Mouse (Mus musculus) lung, embryonic 15.5 days (tissue): ENCODE measurements around the gene Zfp423. TPM values are rescaled to one million over a fixed set of nuclear protein-coding genes. Genes with fewer than 3 reads are reported as not detected.

ENCODE experiments used
- ATAC-seq: fragments of 200-750 bp; cut with Nextera tagmentation; 2 replicates; pipeline ENCODE4 v1.8.0; 2017; ENCODE audit warnings: moderate number of reproducible peaks, borderline replicate concordance; ENCODE audit not compliant: low FRiP score, low TSS enrichment; ENCODE audit errors: extremely low read depth
- H3K27ac ChIP-seq: fragments of 300-500 bp; sonication (generic); 2 replicates; pipeline ENCODE4 v1.5.1; 2015; ENCODE audit warnings: moderate library complexity, mild to moderate bottlenecking, inconsistent platforms
- H3K27me3 ChIP-seq: fragments of 300-500 bp; sonication (generic); 2 replicates; pipeline ENCODE4 v1.6.1; 2015; ENCODE audit warnings: inconsistent platforms
- H3K36me3 ChIP-seq: fragments of 300-500 bp; sonication (generic); 2 replicates; pipeline ENCODE4 v1.6.1; 2015; ENCODE audit warnings: inconsistent platforms
- H3K4me1 ChIP-seq: fragments of 300-500 bp; sonication (generic); 2 replicates; pipeline ENCODE4 v1.6.1; 2015; ENCODE audit warnings: inconsistent platforms
- H3K4me2 ChIP-seq: fragments of 300-500 bp; sonication (generic); 2 replicates; pipeline ENCODE4 v1.6.1; 2015; ENCODE audit warnings: inconsistent platforms, mild to moderate bottlenecking, moderate library complexity
- H3K4me3 ChIP-seq: fragments of 300-500 bp; sonication (generic); 2 replicates; pipeline ENCODE4 v1.5.1; 2015; ENCODE audit warnings: mild to moderate bottlenecking, inconsistent platforms
- H3K9ac ChIP-seq: fragments of 300-500 bp; sonication (generic); 2 replicates; pipeline ENCODE4 v1.6.1; 2015; ENCODE audit warnings: inconsistent platforms
- H3K9me3 ChIP-seq: fragments of 300-500 bp; sonication (generic); 2 replicates; pipeline ENCODE4 v1.6.1; 2016; ENCODE audit warnings: inconsistent platforms
- WGBS: fragments of 180-500 bp; shearing (Covaris S2); methylation state at CpG from one replicate; pipeline ENCODE4 v1.1.7; 2015; 5-methylcytosine and 5-hydroxymethylcytosine counted together
- polyA plus RNA-seq: library from polyadenylated mRNA; unstranded; fragments of >200 nt; fragmentation: Nextera tagmentation; extraction: Ambion mirVana; gene quantifications from 2 replicates; pipeline ENCODE4 v1.2.1, GENCODE M21; 2015

The Zfp423 gene
- polyA plus RNA-seq = 7.3 and 9.9 TPM in 2 replicates

- WGBS = 0% methylated on average over 33 of the region's 48 CpGs
- Histone ChIP-seq H3K4me1 (peaks cover 44% of the 10 kb centered on the region), H3K9me3 (no peaks in the 10 kb centered on the region), H3K27me3 (peaks cover 30% of the 10 kb centered on the region), H3K4me2 (peak within 1 kb of the TSS; percentile 97), H3K36me3 (no peaks in the 10 kb centered on the region), H3K9ac (peak within 1 kb of the TSS; percentile 83), H3K4me3 (peak within 1 kb of the TSS; percentile 81), H3K27ac (peak within 1 kb of the TSS; percentile 98)
- peak; percentile 19 for ATAC-seq
These were observed at the start of gene Zfp423 for GRCm38 (mm10) chr8:87959320-87959920. TSS of gene Zfp423 (minus strand) at chr8:87959595.

- 67% methylated on average over 5 of the region's 5 CpGs for WGBS
- Histone ChIP-seq H3K9me3 (no peaks in the 10 kb centered on the region), H3K4me3 (no peak overlapping the region), H3K27ac (no peak overlapping the region), H3K4me1 (0 out of 2 replicates have a peak, but pooled peaks cover 5% of the 10 kb centered on the region), H3K36me3 (no peaks in the 10 kb centered on the region), H3K4me2 (no peak overlapping the region), H3K9ac (no peak overlapping the region), H3K27me3 (no peaks in the 10 kb centered on the region)
- ATAC-seq = no peak
These were observed 47.4 kb upstream of the Zfp423 start for GRCm38 (mm10) chr8:88006811-88007210.

GRCm38 (mm10) chr8:87984778-87985177 lies 25.4 kb upstream of the Zfp423 start:
- H3K9ac ChIP-seq = no peak overlapping the region
- no peak overlapping the region for H3K4me2 ChIP-seq
- H3K27me3 ChIP-seq = no peaks in the 10 kb centered on the region
- no peak overlapping the region for H3K4me3 ChIP-seq
- H3K27ac ChIP-seq = no peak overlapping the region
- H3K36me3 ChIP-seq = no peaks in the 10 kb centered on the region
- H3K9me3 ChIP-seq = no peaks in the 10 kb centered on the region
- no peak; the same call in 1 of the 2 replicates for ATAC-seq
- H3K4me1 ChIP-seq = peaks cover 7% of the 10 kb centered on the region
- 22% methylated on average over 5 of the region's 5 CpGs for WGBS

GRCm38 (mm10) chr8:87984032-87984431 lies 24.6 kb upstream of the Zfp423 start:
- H3K4me2 ChIP-seq = no peak overlapping the region

GRCm38 (mm10) chr8:87982936-87983335 lies 23.5 kb upstream of the Zfp423 start:
- no peak for ATAC-seq
- H3K27me3 ChIP-seq = no peaks in the 10 kb centered on the region
- H3K4me3 ChIP-seq = no peak overlapping the region
- no peak overlapping the region for H3K9ac ChIP-seq
- H3K4me2 ChIP-seq = no peak overlapping the region
- H3K36me3 ChIP-seq = no peaks in the 10 kb centered on the region
- no peaks in the 10 kb centered on the region for H3K9me3 ChIP-seq
- 91% methylated on average over 4 of the region's 4 CpGs for WGBS
- H3K27ac ChIP-seq = no peak overlapping the region
- H3K4me1 ChIP-seq = peaks cover 7% of the 10 kb centered on the region

More at GRCm38 (mm10) chr8:87984032-87984431, 24.6 kb upstream of the Zfp423 start:
- no peak overlapping the region for H3K27ac ChIP-seq
- WGBS = 30% methylated on average over 8 of the region's 8 CpGs
- no peaks in the 10 kb centered on the region for H3K36me3 ChIP-seq
- H3K4me1 ChIP-seq = peaks cover 7% of the 10 kb centered on the region
- no peaks in the 10 kb centered on the region for H3K27me3 ChIP-seq
- no peak overlapping the region for H3K9ac ChIP-seq
- no peaks in the 10 kb centered on the region for H3K9me3 ChIP-seq
- no peak overlapping the region for H3K4me3 ChIP-seq
- no peak for ATAC-seq

- Histone ChIP-seq H3K4me1 (peaks cover 25% of the 10 kb centered on the region), H3K4me3 (no peak overlapping the region; the same call in 1 of the 2 replicates), H3K27ac (peak overlapping the region; percentile 88), H3K36me3 (no peaks in the 10 kb centered on the region), H3K4me2 (peak overlapping the region; percentile 60), H3K9me3 (no peaks in the 10 kb centered on the region), H3K27me3 (no peaks in the 10 kb centered on the region), H3K9ac (no peak overlapping the region)
- ATAC-seq = peak; percentile 68
- 16% methylated on average over 1 of the region's 1 CpGs for WGBS
These were observed 16.0 kb upstream of the Zfp423 start for GRCm38 (mm10) chr8:87975466-87975809.

GRCm38 (mm10) chr8:87974759-87975465 lies 15.5 kb upstream of the Zfp423 start:
- no peaks in the 10 kb centered on the region for H3K9me3 ChIP-seq
- H3K4me3 ChIP-seq = peak overlapping the region; percentile 21
- H3K27ac ChIP-seq = peak overlapping the region; percentile 88
- H3K4me1 ChIP-seq = peaks cover 25% of the 10 kb centered on the region
- 3% methylated on average over 24 of the region's 24 CpGs for WGBS
- peak overlapping the region; percentile 60 for H3K4me2 ChIP-seq
- no peaks in the 10 kb centered on the region for H3K36me3 ChIP-seq
- peak; percentile 52; the same call in 1 of the 2 replicates for ATAC-seq
- peak overlapping the region; percentile 38 for H3K9ac ChIP-seq
- no peaks in the 10 kb centered on the region for H3K27me3 ChIP-seq

- Histone ChIP-seq H3K9ac (peak overlapping the region; percentile 38), H3K4me3 (peak overlapping the region; percentile 21), H3K36me3 (no peaks in the 10 kb centered on the region), H3K27me3 (no peaks in the 10 kb centered on the region), H3K4me2 (peak overlapping the region; percentile 60), H3K27ac (peak overlapping the region; percentile 88), H3K4me1 (peaks cover 25% of the 10 kb centered on the region), H3K9me3 (no peaks in the 10 kb centered on the region)
- ATAC-seq = no peak
- 5% methylated on average over 21 of the region's 21 CpGs for WGBS
These were observed 14.8 kb upstream of the Zfp423 start for GRCm38 (mm10) chr8:87974122-87974758.

GRCm38 (mm10) chr8:87967866-87968620 lies 8.6 kb upstream of the Zfp423 start:
- H3K4me1 ChIP-seq = no peaks in the 10 kb centered on the region
- no peak overlapping the region for H3K27ac ChIP-seq
- H3K4me2 ChIP-seq = no peak overlapping the region
- WGBS = 51% methylated on average over 8 of the region's 8 CpGs
- H3K27me3 ChIP-seq = peaks cover 6% of the 10 kb centered on the region; the same call in 1 of the 2 replicates
- no peak for ATAC-seq
- H3K9ac ChIP-seq = no peak overlapping the region
- no peaks in the 10 kb centered on the region for H3K36me3 ChIP-seq
- H3K9me3 ChIP-seq = no peaks in the 10 kb centered on the region
- no peak overlapping the region for H3K4me3 ChIP-seq

GRCm38 (mm10) chr8:87967057-87967820 lies 7.8 kb upstream of the Zfp423 start:
- no peaks in the 10 kb centered on the region for H3K36me3 ChIP-seq
- H3K9me3 ChIP-seq = no peaks in the 10 kb centered on the region
- no peak overlapping the region for H3K27ac ChIP-seq
- no peak for ATAC-seq
- no peak overlapping the region for H3K4me3 ChIP-seq
- 50% methylated on average over 2 of the region's 2 CpGs for WGBS
- H3K27me3 ChIP-seq = peaks cover 14% of the 10 kb centered on the region
- peaks cover 8% of the 10 kb centered on the region for H3K4me1 ChIP-seq
- no peak overlapping the region for H3K9ac ChIP-seq
- no peak overlapping the region for H3K4me2 ChIP-seq
